Mouse (Mus musculus): ENCODE measurements around the gene Foxn3.

DNA sequence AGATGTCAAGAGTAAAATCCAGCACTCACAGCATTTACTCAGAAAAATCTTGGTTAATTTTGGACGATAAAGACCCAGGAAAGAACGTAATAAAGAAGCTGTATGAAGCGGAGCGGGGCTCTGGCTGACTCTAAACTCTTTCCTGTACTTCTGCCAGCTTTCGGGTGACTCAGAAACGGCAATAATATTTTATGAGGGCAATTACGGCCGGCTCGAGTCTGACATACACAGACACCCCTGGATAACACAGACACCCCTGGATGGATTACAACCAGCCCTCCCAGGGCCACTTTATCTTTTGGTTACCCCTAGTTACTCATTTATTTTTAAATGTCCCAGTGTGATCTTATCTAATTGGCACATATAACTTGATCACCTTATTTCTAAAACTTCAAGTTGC, 211.7 kb downstream of the Foxn3 start:
- TF ChIP-seq TCF12 (IDR thresholded peaks at IDR 0.05; ENCODE audit: insufficient read depth, poor library complexity, severe bottlenecking) (no peak), POLR2A (IDR thresholded peaks at IDR 0.05; ENCODE audit: insufficient read length, low read depth) (no peak), MAX (IDR thresholded peaks at IDR 0.05; ENCODE audit: low read depth) (no peak), E2F4 (IDR thresholded peaks at IDR 0.05; ENCODE audit: insufficient read depth) (no peak), USF1 (IDR thresholded peaks at IDR 0.05; ENCODE audit: low read depth) (no peak), CEBPB (IDR thresholded peaks at IDR 0.05; ENCODE audit: insufficient read depth, poor library complexity, severe bottlenecking) (no peak), POLR2AphosphoS2 (IDR thresholded peaks at IDR 0.05; ENCODE audit: insufficient read length, low read depth) (no peak)

Data from myocyte (in vitro differentiated cells).